Mouse (Mus musculus) CH12.LX (cell line): ENCODE results near the gene Olfr808.

ENCODE experiments used
- CTCF ChIP-seq, 2 experiments: IDR thresholded peaks in 1 of 2; conservative IDR thresholded peaks in 1 of 2; 2 replicates each; pipeline ENCODE4 v1.5.1; 2011 to 2012; ENCODE audit warnings: low read depth in 2 of 2, low read length in 2 of 2, improper control_type of control experiment in 1 of 2, inconsistent platforms in 1 of 2, mild to moderate bottlenecking in 1 of 2, moderate library complexity in 1 of 2
- EP300 ChIP-seq: IDR thresholded peaks from 2 replicates; pipeline ENCODE4 v1.6.1; 2011; ENCODE audit warnings: low read length, improper control_type of control experiment
- JUND ChIP-seq: conservative IDR thresholded peaks from 2 replicates; pipeline ENCODE4 v1.6.1; 2011; ENCODE audit warnings: low read depth, low read length, improper control_type of control experiment
- MAFK ChIP-seq: IDR thresholded peaks from 2 replicates; pipeline ENCODE4 v1.6.1; 2011; ENCODE audit warnings: low read length, improper control_type of control experiment; ENCODE audit not compliant: insufficient replicate concordance
- POLR2A ChIP-seq: IDR thresholded peaks from 2 replicates; pipeline ENCODE4 v1.6.1; 2011; ENCODE audit warnings: low read depth, mild to moderate bottlenecking, improper control_type of control experiment, low read length

DNA sequence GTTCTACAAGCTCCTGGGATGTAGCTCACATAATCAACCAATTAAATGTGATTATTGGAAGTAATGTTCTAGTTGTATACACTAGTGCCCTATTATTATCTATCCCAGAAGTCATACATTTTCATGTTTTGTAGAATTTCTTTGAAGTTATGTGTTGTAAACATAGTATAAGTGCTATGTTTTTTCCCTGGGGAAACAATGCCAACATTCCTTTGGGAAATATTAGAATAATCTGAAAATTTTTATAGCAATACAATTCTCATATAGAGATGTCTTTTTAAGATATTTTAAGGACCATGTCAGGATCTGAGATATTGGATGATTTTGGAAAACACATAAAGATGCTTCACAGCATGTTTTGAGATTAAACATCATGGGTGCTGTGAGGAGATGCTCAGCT, 9.1 kb downstream of the Olfr808 start, which contains the start of gene Olfr809:
- TF ChIP-seq POLR2A (no peak), JUND (no peak), EP300 (no peak), MAFK (no peak), CTCF (conservative IDR thresholded peaks at IDR 0.05 in 1 of 2, IDR thresholded peaks at IDR 0.05 in 1 of 2; ENCODE audit: low read depth in 2 of 2, low read length in 2 of 2) (no peak)
